Mouse (Mus musculus): ENCODE data around the gene Dcps.

- TF ChIP-seq CTCF (IDR thresholded peaks at IDR 0.05; ENCODE audit: low read depth) (no peak), EP300 (optimal IDR thresholded peaks at IDR 0.05) (no peak)
Observed at GRCm38 (mm10) chr9:35163011-35163690, 12.7 kb downstream of the Dcps start.

Data from stomach, postnatal 0 days (tissue).